Mouse (Mus musculus) CH12F3 (cell line): Measurements from ENCODE around the gene B4galnt1.
"Not testable (repeated sequence)": the region's sequence is repeated elsewhere in the genome, so short reads cannot be mapped to it uniquely, and the experiment has no call there.

Experiments
- in situ Hi-C: fragments of 300-500 bp; cut with MboI; formaldehyde crosslinking; loops from 2 replicates; pipeline ENCODE4 v1.14.3; 2020; ENCODE audit warnings: low sequenced_read_pairs

B4galnt1 gene

GRCm38 (mm10) chr10:127140971-127141370 lies 24.1 kb upstream of the B4galnt1 start:
- in situ Hi-C loops = no loop called here

GRCm38 (mm10) chr10:127141500-127141899 lies 23.5 kb upstream of the B4galnt1 start:
- in situ Hi-C loops = no loop called here

GRCm38 (mm10) chr10:127143228-127143627 lies 21.8 kb upstream of the B4galnt1 start:
- in situ Hi-C loops = no loop called here

DNA sequence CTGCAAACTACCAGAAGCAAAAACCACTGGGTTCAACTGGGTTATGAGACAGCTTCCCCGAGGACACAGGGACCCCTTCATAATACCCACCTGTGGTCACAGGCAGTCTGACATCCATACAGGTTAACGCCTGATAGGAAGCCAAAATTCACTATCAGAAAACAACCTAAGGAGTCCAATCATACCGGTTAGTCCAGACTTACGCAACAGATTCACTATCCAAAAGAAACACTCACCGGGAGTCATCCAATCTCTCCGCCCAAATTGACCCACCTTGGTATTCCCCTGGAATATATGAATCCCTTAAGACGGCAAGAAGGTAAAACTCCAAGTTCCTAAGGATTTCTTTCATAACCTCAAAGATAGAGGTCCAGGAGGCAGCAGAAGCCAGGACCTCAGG lies 20.5 kb upstream of the B4galnt1 start:
- in situ Hi-C loops = no loop called here

- in situ Hi-C loops = no loop called here
These were observed 19.7 kb upstream of the B4galnt1 start for GRCm38 (mm10) chr10:127145303-127145702.

DNA sequence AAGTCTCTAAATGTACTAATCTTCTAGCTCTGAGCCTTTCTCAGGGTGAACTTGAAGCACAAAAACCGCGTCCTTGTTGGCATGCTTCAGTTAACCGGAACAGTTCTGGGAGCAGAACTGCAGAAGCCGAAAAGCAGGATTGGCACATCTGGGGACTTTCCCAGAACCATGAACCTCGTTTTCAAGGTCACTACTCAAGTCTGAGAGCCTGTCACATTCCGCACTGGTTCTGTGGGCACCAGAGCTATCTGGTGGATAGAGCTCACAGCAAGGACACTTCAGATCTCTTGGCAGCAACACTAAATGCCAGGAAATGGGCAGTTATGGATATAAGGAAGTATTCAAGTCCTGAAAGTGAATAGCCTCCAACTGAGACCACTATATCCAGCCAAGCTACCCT lies 17.9 kb upstream of the B4galnt1 start:
- in situ Hi-C loops = no loop called here

- in situ Hi-C loops = no loop called here
These were observed 14.6 kb upstream of the B4galnt1 start for GRCm38 (mm10) chr10:127150471-127150872.

- in situ Hi-C loops = not testable (repeated sequence)
These were observed 13.8 kb upstream of the B4galnt1 start for GRCm38 (mm10) chr10:127151233-127151632.

DNA sequence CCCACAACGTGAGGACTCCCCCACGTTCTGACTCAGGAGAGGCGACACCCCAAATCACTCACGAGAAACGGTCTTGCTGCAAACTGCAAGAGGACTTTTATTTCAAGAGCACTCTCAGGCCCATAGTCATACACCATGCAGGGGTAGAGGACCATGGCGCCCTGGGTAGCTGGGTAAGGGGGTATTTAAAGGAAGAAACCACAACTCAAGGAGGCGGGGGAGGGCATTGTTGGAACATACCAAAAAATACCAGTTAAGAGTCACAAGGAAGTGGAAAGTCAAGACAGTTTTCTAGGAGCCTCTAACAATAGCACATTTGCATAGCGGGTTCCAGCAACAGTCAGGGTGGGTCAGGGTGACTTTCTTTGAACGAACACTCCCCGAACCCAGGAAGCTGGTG lies 12.5 kb upstream of the B4galnt1 start:
- in situ Hi-C loops = not testable (repeated sequence)

- in situ Hi-C loops = no loop called here
These were observed 11.7 kb upstream of the B4galnt1 start for GRCm38 (mm10) chr10:127153323-127153722.

DNA sequence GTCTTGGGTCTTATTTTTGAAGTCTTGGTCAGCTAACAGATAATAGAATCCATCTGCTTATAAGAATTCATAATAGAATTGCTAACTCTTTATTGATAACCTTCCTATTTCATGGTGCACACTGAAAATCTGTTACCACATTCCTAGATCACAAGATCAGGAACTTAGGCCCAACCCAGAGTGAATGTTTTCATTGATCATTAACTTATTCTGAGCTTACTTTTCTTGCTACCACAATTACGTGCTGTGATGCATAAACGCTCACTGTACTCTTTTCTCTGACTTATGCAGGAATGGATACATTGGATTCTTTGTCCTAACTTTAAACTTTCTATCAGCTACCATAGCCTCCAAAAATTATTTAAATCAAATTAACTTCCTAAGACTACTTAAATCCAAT lies 10.8 kb upstream of the B4galnt1 start:
- in situ Hi-C loops = no loop called here

- in situ Hi-C loops = no loop called here
These were observed 10.4 kb upstream of the B4galnt1 start for GRCm38 (mm10) chr10:127154652-127155051.

- in situ Hi-C loops = no loop called here
These were observed 8.9 kb upstream of the B4galnt1 start for GRCm38 (mm10) chr10:127156089-127156488.

DNA sequence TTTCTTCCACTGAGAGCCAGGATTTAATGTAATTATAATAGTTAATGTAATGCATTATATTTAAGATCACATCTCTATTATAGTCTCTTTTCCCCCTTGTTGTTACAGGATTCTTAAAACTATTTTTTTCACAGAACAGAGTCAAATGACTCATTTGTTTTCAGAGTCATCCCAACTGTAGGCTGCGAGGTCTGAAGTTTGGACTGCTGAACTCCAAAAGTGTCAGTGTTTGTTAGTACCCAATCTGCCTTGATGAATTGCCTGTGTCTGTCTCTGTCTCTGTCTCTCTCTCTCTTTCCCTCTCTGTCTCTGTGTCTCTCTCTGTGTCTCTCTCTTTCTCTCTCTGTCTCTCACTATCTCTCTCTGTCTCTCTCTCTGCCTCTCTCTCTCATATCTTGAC lies 8.5 kb upstream of the B4galnt1 start:
- in situ Hi-C loops = no loop called here

DNA sequence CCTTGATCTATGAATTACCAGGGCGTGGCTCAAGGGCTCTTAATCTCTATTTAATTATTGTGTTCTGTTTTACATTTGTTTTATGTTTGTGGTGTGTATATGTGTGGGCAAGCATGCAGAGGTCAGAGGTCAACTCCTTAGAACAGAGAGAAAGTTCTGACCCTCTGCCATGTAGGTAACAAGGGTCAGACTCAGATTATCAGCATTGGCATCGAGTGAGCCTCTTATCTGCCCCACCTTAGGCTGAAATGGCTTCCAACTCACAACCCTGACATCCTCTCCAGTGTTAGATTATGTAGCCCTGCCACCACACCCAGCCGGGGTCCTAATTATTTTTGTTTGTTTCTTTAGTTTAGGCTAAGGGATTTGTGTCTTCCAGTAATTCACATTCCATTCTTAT lies 6.6 kb upstream of the B4galnt1 start:
- in situ Hi-C loops = no loop called here

- in situ Hi-C loops = no loop called here
These were observed 4.9 kb upstream of the B4galnt1 start for GRCm38 (mm10) chr10:127160081-127160480.

DNA sequence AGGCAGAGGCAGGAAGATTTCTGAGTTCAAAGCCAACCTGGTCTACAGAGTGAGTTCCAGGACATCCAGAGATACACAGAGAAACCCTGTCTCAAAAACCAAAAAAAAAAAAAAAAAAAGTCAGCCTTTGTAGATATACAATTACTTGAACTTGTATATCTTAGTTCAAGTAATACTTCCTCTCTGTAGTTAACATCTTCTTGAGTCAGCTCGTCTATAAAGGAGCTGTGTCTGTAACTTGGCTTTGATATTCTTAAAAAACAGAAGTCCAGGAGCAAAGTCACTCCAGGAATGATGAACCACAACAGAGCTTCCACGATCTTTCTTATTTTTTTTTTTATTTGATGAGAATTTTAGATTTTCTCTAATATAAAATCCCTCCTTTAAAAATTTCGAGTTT lies 4.3 kb upstream of the B4galnt1 start:
- in situ Hi-C loops = no loop called here

DNA sequence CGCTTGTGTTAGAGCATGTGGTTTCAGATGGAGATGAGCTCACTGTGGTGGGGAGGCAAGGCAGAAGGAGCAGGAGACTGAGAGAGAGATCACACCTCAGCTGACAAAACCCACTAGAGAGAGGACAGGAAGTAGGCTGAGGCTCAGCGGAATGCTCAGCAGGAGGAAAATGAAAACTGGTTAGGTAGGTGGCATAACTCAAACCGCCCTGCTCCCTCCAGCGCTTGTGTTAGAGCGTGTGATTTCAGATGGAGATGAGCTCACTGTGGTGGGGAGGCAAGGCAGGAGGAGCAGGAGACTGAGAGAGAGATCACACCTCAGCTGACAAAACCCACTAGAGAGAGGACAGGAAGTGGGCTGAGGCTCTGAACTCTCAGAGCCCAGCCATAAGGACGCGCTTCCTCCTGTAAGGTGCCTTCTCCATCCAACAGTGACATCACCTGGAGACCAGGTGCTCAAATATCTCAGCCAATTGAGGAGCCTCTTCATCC lies 2.2 kb upstream of the B4galnt1 start:
- in situ Hi-C loops = not testable (repeated sequence)

DNA sequence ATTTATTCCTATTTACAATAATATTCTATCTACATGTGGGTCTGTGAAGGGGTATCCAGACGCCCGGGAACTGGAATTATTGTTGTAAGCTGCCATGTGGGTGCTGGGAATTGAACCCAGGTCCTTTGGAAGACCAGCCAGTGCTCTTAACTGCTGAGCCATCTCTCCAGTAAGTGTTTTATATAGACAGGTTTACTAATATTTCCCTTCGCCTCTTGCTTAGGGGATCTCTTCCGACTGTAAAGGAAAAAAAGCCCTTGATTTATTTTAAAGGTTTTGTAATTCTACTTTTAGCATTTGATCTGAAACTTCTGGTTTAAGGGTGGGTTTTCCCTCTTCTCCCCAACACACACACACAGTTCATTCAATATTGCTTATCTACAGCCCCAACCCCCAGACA lies 835 bp upstream of the B4galnt1 start:
- in situ Hi-C loops = no loop called here

- in situ Hi-C loops = no loop called here
These were observed 279 bp downstream of the B4galnt1 start for GRCm38 (mm10) chr10:127165354-127165653.

DNA sequence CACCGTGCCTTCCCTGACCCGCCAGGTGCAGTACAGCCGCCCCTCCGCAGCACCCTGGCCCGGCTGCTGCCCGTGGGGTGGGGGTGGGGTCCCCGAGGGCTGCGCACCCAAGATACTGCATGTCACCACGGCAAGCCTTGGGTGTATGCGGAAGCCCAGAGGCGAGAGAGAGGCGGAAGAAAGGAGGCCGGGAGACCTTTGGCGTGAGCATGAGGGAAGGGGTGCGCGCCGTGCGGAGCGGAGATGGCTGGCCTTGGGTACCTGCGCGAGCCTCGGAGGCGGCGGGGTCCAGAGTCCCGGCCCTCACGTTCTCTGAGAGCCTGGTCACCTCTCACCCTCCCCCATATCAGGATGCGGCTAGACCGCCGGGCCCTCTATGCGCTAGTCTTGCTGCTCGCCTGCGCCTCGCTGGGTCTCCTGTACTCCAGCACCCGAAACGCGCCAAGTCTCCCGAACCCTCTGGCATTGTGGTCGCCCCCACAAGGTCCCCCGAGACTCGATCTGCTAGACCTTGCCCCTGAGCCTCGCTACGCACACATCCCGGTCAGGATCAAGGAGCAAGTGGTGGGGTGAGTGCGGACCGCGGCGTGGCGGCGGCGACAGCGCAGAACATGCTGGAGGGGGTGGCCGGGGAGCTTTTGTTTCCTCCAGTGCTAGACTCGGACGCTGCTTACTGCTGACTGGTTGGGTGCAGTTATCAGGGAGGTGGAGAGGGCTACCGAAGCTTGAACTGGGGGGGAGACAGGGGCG lies 804 bp downstream of the B4galnt1 start:
- in situ Hi-C loops = no loop called here

DNA sequence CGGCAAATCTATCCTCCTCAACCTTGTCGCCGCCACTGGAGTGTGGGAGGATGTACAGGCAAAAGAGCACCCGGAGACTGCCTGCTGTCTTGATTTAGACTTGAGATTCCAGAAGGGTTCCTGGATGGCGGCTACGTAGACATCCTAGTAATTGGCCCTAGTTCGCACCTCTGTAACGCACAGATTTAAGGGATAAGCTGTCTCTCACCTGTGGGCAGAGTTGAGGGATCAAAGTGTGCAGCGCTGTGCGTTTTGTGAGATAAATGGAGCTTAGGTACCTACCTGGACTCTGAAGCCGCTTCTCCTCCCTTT lies 1.3 kb downstream of the B4galnt1 start:
- in situ Hi-C loops = no loop called here
